Mouse (Mus musculus) thymus, adult 2 months (tissue): Measurements from ENCODE around the gene Gtf2a1l. TPM values are rescaled to one million over a fixed set of nuclear protein-coding genes. Genes with fewer than 3 reads are reported as not detected.

Experiments used
- DNase-seq: peaks from one replicate; pipeline ENCODE4 v3.0.0; 2021
- H3K27ac ChIP-seq: fragments of 200-500 bp; 2 replicates; pipeline ENCODE4 v1.5.1; 2012; ENCODE audit warnings: low read length, control low read depth; ENCODE audit not compliant: control insufficient read depth, insufficient read depth
- H3K27me3 ChIP-seq: fragments of 200-500 bp; 2 replicates; pipeline ENCODE4 v1.6.1; 2012; ENCODE audit warnings: mild to moderate bottlenecking, low read length, moderate library complexity, mixed read lengths; ENCODE audit not compliant: control insufficient read depth, insufficient read depth
- H3K36me3 ChIP-seq: fragments of 200-500 bp; 2 replicates; pipeline ENCODE4 v1.6.1; 2012; ENCODE audit warnings: mild to moderate bottlenecking, low read length, moderate library complexity; ENCODE audit not compliant: control insufficient read depth, insufficient read depth
- H3K4me1 ChIP-seq: fragments of 200-500 bp; replicated peaks from 2 replicates; pipeline ENCODE4 v1.6.1; 2012; ENCODE audit warnings: low read length; ENCODE audit not compliant: control insufficient read depth, insufficient read depth
- H3K4me3 ChIP-seq: fragments of 200-500 bp; 2 replicates; pipeline ENCODE4 v1.5.1; 2012; ENCODE audit warnings: mild to moderate bottlenecking, low read length, control low read depth, moderate library complexity; ENCODE audit not compliant: control insufficient read depth, insufficient read depth
- CTCF ChIP-seq: fragments of 200-500 bp; IDR thresholded peaks from 2 replicates; pipeline ENCODE4 v1.5.1; 2012; ENCODE audit warnings: mild to moderate bottlenecking, control low read depth, low read length, moderate library complexity, borderline replicate concordance; ENCODE audit not compliant: control insufficient read depth, poor library complexity, insufficient read depth; ENCODE audit errors: extremely low read depth
- POLR2A ChIP-seq: fragments of 200-500 bp; IDR thresholded peaks from 2 replicates; pipeline ENCODE4 v1.6.1; 2012; ENCODE audit warnings: mild to moderate bottlenecking, low read length, control low read depth, moderate library complexity; ENCODE audit not compliant: control insufficient read depth, poor library complexity, insufficient read depth; ENCODE audit errors: extremely low read depth
- WGBS: fragments of 180-500 bp; shearing (Covaris S2); methylation state at CpG from one replicate; pipeline ENCODE4 v1.1.7; 2018; 5-methylcytosine and 5-hydroxymethylcytosine counted together
- polyA plus RNA-seq: library from polyadenylated mRNA; depleted of rRNA; stranded (reverse); fragments of >200 nt; gene quantifications from 2 replicates; pipeline ENCODE4 v1.2.3, GENCODE M21; 2012

Gtf2a1l gene
- polyA plus RNA-seq, 1 experiment = 0.12 TPM

DNA sequence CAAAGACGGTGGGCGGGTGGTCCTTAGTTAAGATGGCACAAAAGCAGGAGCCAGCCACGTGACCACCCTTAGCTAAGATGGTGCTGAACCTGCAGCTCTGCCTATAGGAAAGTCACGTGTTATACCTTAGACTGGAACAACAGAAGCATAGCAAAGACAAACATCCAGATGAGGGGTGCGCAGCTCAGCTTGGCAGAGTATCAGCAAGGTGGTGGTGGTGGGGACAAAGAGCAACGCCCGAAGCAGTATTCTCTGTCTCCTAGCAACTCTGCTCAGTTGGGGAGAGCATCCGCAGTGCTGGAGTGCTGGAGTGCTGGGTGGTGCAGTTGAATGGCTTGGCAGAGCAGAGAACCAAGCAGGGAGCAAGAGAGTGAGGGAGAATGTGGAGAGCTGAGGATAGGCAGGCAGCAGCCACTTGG, 37.8 kb downstream of the Gtf2a1l start:
- Histone ChIP-seq H3K4me1 (no peaks in the 10 kb centered on the region), H3K36me3 (no peaks in the 10 kb centered on the region), H3K27ac (no peak overlapping the region), H3K27me3 (no peaks in the 10 kb centered on the region), H3K4me3 (no peak overlapping the region)
- WGBS = 84% methylated on average over 8 of the region's 8 CpGs
- no peak for DNase-seq
- TF ChIP-seq POLR2A = no peak
- no peak for TF ChIP-seq CTCF

GRCm38 (mm10) chr17:88749646-88750045, 81.2 kb downstream of the Gtf2a1l start:
- no peak for TF ChIP-seq CTCF
- TF ChIP-seq POLR2A = no peak
- no peaks in the 10 kb centered on the region for H3K27me3 ChIP-seq
- no peaks in the 10 kb centered on the region for H3K36me3 ChIP-seq
- 65% methylated on average over 8 of the region's 8 CpGs for WGBS
- DNase-seq = no peak
- no peak overlapping the region for H3K4me3 ChIP-seq
- peaks cover 5% of the 10 kb centered on the region for H3K4me1 ChIP-seq
- H3K27ac ChIP-seq = no peak overlapping the region

DNA sequence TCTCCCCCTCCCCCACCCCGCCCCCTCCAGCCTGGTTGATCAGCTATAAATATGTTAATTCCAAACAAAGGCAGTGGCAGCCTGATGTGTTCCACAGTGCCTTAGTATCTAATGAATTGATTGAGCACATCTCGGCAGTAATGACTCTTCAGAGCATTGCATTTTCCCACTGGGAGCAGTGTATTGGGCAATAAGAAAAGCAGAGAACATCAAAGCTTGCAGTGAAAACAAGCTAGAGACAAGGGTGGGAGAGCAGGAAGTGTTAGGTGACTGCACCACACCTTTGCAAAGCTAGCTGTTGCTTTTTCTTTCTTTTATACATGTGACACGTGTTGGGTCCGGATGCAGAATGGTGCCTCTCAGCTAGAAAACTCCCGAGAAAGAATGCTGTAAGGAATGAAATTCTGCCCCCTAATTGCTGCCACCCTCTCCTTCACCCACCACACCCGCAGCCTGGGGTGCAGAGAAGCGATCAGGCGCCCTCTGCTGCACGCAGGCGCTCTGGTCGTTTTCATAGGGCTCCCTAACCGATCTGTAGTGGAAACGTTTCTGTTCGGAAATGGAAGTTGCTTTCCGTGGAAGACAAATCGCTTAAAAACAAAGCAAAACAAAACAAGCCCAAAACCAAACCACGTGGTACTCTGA, 84.5 kb downstream of the Gtf2a1l start:
- 8% methylated on average over 17 of the region's 17 CpGs for WGBS
- peaks cover 11% of the 10 kb centered on the region for H3K4me1 ChIP-seq
- peak; percentile 49 for DNase-seq

GRCm38 (mm10) chr17:88753472-88753857, 85.0 kb downstream of the Gtf2a1l start:
- 43% methylated on average over 12 of the region's 12 CpGs for WGBS
- no peak overlapping the region for H3K4me3 ChIP-seq
- H3K27ac ChIP-seq = no peak overlapping the region
- H3K36me3 ChIP-seq = no peaks in the 10 kb centered on the region
- H3K27me3 ChIP-seq = no peaks in the 10 kb centered on the region
- DNase-seq = no peak
- no peak for TF ChIP-seq CTCF
- no peak for TF ChIP-seq POLR2A
- peaks cover 13% of the 10 kb centered on the region for H3K4me1 ChIP-seq

More for the DNA sequence above, 84.5 kb downstream of the Gtf2a1l start:
- TF ChIP-seq POLR2A = no peak
- peak; percentile 64; the same call in 1 of the 2 replicates for TF ChIP-seq CTCF
- Histone ChIP-seq H3K36me3 (no peaks in the 10 kb centered on the region), H3K27me3 (no peaks in the 10 kb centered on the region), H3K27ac (no peak overlapping the region), H3K4me3 (no peak overlapping the region)

GRCm38 (mm10) chr17:88755776-88756175, 87.3 kb downstream of the Gtf2a1l start:
- Histone ChIP-seq H3K36me3 (no peaks in the 10 kb centered on the region), H3K27ac (no peak overlapping the region), H3K27me3 (no peaks in the 10 kb centered on the region), H3K4me1 (peaks cover 15% of the 10 kb centered on the region), H3K4me3 (no peak overlapping the region)
- WGBS = 35% methylated on average over 6 of the region's 6 CpGs
- no peak for DNase-seq
- TF ChIP-seq POLR2A (no peak), CTCF (no peak)

DNA sequence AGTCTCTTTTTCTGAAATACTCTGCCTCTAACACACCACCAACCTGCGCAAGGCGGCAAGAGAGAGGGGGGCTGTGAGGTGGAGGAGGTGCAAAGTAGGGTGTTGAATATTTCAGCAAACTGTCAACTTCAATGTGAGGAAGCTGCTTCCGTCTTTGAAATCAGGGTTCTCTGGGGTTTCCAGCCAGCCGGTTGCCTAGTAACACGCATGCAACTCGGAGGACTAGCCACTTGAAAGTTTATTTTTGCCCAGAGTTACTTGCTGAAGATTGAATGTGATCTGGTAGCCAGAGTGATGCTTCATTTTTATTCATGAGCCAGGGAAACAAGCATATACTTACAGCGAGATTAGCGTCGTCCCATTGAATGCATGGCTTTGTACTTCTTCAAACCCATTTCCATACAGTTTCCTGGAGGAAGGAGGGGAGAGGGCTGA, 89.6 kb downstream of the Gtf2a1l start:
- H3K27ac ChIP-seq = no peak overlapping the region
- 31% methylated on average over 9 of the region's 9 CpGs for WGBS
- DNase-seq = no peak
- no peak overlapping the region for H3K4me3 ChIP-seq
- no peaks in the 10 kb centered on the region for H3K27me3 ChIP-seq
- TF ChIP-seq POLR2A = no peak
- TF ChIP-seq CTCF = no peak
- no peaks in the 10 kb centered on the region for H3K36me3 ChIP-seq
- peaks cover 15% of the 10 kb centered on the region for H3K4me1 ChIP-seq

DNA sequence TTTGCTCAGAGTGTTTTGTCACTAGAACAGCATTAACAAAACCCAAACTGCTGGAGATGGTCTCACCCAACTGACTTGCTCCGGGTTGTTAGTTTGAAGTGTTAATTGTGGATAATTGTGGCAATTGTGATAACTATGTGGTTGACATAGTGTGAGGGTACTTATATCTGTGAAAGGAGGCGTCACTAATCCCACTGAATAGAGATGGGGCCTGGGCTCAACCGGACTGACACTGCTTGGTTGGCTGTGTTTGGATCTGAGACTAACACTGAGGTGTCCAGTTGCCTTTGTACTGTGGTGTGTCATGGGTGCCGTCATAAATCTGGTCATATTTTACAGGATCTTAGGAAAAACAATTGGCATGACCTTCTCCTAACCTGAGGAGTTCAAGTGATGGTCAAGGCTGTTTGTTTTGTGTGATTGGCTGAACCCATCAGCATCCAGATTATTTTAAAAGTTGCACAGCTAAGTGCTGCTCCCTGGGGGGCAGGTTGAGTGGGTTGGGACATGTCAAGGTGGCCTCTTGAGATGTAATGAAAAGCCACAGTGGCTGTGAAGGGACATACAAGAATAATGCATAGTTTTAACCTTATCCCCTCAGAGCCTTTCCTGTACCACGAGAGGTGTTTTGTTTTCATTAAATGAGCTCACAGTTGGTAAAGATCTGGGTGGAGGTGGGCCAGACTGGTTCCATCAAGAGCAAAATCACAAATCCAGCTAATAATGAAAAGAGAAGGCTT, 95.1 kb downstream of the Gtf2a1l start:
- no peak overlapping the region for H3K4me3 ChIP-seq

More for the DNA sequence above, 95.1 kb downstream of the Gtf2a1l start:
- Histone ChIP-seq H3K27me3 (no peaks in the 10 kb centered on the region), H3K27ac (no peak overlapping the region), H3K36me3 (no peaks in the 10 kb centered on the region), H3K4me1 (0 out of 2 replicates have a peak, but pooled peaks cover 1% of the 10 kb centered on the region)
- TF ChIP-seq POLR2A = no peak
- TF ChIP-seq CTCF = no peak
- 91% methylated on average over 5 of the region's 5 CpGs for WGBS
- no peak for DNase-seq
